Mouse (Mus musculus): ENCODE data around the gene Gpatch8.

Gpatch8 gene

DNA sequence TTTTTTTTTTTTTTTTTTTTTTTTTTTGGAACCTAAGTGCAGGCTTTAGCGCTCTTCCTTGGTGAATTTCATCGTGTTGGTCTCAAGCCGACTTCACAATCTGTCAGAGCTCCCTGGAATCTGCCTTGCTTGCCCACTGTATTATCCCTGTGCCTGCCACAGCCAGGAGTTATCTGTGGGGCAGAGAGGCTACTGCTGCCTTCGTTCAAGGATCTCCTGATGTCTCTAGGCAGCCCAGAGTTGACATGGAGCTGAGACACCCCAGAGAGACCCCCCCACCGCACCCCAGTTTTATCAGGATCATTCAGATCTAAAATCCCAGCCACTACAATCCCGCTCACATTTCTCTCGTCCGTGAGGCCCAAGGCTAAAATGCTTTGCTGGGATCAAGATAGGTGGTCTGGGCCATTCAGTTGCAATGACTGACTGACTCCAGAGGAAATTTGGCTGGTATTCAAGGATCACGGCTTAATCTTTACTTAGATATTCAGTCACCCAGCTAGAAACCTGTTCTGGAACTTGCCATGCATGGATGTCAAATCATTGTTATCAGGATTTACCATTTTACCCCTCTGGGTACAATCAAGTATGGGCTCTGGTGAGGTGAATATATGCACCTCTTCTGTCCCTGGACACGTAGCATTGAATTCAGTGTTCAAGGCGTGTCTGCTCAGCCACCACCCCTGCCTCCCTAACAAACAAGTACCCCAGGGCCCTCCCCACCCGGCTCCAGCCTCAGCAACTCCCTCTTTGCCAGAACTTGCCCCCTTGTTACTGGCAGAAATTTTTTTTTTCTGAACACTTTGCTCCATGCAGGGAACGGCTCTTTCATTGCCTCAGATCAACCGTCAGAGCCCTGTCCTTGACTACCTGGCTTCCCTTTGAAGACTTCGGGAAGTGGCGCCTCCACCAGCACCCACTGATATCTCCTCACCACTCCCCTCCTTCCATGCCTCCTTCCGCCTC, 106.9 kb downstream of the Gpatch8 start:
- DNase-seq (ENCODE audit: low spot score in 2 of 2): no peak

DNA sequence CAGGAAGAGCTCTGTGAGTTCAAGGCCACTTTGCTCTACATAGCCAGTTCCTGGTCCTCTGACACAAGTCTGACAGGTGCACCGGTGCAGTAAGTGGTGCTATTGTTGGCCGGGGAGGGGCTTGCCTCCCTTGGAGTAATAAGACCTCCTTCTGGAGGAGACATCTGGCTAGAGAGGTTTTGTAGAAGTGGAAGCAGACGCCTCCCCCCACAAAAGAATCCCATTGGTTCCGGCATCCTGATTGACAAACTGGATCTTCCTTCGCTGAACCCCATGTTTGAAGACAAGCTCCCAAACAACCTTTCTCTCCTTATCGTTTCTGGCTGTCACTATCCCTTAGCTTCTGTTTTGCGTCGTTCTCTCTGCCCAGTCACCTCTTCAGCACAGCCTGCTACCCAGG, 107.9 kb downstream of the Gpatch8 start:
- no peak for DNase-seq (ENCODE audit: low spot score in 2 of 2)

DNA sequence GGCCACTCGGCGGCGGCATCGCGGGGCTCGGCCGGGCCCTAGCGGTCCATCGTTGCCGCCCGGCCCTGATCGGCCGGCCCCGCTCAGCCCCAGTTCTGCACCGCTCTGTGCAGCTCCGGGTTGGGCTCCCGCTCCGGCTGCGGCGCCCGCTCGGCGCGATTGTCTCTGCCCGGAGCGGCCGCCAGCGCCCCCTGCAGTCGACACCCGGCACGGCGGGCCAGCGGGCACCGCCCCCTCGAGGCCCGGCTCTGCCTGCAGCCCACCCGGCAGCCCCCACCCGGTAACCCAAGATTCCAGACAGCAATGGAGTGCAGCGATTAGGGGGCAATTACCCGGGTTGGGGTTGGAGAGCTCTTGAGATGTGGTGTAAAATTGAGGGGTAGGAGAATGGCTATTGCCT, 108.7 kb downstream of the Gpatch8 start, which contains the start of gene Fam171a2:
Gene Fam171a2 (minus strand): TSS at position 186 of the 400 bp plus-strand sequence.
- DNase-seq (ENCODE audit: low spot score in 2 of 2): peak; percentile 54 to 74

DNA sequence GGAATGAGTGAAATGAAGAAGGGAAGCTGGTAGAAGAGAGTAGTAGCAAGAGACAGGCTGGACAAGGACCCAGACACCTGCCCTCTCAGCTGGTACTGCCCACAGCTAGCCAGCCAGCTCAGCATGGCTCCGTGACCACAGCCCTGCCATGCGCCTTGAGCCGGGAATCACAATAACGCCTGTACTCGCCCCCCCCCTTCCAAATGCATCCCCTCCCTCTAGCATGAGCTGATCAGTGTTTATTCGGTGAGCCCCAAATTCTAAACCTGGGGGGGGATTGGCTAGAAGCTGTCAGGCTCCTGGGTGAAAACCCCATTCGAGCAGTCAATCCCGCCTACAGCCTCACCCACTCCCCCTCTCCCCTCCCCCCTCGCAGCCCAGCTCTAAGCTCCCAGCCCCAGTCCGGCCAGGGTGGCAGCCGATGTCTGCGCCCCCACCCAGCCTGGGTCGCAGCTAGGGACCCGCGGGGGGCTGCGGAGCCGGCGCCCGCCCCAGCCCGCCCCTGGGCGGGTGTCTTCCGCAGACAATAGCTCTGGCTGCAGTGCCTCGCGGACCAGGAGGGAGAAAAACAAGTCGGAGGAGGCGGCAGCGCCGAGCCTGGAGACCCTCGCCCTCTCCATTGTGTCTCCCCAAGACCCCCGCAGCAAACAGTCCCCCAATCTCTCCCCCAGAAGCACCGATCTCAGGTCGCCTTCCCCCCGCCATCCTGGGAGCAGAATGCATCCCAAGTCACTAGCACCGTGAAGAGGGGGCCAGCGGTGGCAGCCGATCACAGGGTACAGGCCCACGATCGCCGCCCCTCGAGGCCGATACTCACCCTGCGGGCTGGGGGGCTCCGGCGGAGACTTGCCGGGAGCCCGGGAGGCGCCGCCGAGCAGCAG, 109.4 kb downstream of the Gpatch8 start:
- peak in 1 of 2 experiments; percentile 23 for DNase-seq (ENCODE audit: low spot score in 2 of 2)

DNA sequence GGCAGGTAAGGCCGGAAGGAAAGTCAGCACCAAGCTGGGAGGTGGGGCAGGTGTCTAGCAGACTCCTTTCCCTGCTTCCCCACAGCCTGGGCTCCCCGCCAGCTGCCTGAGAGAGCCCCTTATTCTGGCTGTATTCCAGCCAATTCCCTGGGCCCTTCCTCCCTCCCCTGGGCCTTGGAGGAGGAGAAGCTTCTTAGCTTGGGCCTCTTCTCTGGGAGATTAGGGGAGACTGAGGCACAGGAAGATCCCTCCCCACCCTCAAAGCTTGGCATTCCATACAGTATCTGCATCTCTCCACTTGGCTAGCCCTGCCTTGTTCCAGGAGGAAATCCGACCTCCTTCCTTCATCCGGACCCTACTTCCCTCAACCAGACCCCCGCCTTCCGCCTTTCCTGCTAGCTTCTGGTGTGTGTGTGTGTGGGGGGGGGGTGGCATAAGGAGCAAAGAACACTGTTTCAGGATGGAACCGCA, 110.3 kb downstream of the Gpatch8 start:
- no peak for DNase-seq (ENCODE audit: low spot score in 2 of 2)

DNA sequence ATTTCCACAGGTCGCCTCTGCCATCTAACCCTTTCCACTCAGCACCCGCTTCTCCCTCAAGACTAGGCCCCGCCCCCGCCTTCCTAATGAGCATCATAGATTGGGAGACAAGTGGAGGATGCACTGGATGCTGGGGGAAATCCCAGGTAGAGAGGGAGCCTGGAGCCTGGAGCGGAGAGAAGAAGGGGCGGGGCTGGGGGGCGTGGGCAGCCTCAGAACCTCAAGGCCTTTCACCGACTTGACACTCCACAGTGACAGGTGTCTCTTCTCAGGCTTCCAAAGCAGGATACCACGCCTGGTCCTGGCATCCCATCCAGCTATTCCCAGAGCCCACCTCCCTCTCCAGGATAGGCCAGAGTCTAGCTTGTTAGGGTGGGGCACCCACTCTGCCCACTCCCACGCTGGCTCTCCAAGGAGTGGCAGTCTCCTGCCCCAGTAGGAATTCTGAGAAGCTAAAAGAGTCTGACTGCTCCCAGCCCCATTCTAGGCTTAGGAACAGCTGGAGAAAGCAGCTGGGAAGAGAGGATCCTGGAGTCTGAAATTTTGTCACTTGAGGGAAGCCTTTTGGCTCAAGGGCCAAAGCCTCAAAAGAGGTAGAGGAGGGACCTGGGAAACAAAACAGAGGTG, 110.8 kb downstream of the Gpatch8 start:
- DNase-seq (ENCODE audit: low spot score in 2 of 2): no peak

DNA sequence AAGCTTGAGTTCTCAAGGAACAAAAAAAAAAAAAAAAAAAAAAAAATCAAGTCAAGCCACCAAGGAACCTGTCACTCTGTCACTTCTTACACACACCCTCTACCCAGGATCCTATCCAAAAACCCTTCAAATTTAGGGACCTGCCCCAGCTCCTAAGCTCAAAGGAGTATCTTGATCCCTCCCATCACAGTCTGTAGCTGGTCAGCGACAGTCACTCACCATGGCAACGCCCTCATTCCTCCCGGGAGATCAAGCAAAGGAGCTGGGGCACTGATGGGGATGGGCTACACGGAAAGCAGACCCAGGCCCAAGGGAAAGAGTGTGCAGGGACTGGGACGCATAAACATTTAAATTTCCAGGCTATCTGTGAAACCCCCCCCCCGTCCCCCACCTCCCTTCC, 111.4 kb downstream of the Gpatch8 start:
- no peak for DNase-seq (ENCODE audit: low spot score in 2 of 2)

DNA sequence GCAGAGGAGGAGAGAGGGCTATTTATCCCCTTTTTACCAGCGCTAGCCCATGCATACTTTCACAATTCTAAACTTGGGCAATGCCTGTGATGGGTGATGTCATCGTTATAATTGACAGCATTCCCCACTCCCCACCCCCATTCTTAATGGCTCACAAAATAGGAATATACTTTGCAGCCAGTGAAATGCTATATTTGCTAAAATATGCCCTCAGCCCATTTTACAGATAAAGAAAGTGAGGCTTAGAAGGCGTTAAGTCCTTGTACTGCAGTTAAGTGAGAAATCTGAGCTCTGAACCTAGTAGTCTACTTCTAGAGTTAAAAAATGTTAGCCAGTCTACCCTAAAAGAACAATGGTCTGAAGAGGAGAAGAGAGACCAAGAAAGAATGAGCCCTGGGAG, 111.9 kb downstream of the Gpatch8 start:
- no peak for DNase-seq (ENCODE audit: low spot score in 2 of 2)

DNA sequence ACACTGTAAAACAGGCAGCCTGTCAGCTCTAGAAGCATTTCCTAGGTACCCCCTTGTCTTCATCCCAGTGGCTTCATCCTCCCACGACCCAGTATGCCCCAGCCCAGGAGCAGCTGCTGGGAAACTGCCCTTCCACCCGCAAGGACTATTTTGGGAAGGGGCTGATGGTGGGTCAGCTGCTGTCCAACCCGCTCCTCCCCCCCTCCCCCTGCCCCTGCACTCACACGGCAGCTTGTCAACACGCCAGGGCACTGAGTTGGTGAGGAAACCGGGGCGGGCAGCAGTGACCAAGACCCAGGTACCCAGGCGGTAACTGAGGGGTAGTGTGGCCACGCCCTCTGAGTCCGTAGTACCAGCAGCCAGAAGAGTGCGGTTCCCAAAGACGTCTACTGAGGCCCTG, 112.5 kb downstream of the Gpatch8 start:
- no peak for DNase-seq (ENCODE audit: low spot score in 2 of 2)

DNA sequence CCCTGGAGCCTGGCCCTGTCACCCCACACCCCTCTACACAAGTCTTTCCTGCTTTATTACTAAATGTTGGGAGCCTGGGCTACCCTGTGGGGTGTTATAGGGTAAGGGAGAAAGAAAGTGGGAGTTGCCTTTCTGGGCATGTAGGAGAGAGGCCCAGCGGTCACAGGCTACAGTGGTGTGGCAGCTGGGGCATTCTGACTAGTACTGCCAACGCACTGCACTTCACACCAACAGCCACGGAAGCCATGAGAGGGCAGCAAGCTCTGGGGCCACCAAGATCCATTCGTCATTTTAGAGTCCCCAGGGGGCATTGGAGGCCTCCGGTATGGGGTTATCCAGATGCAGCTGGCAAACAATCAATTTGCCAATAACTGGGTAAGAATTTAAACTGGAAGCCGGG, 114.1 kb downstream of the Gpatch8 start:
- no peak for DNase-seq (ENCODE audit: low spot score in 2 of 2)

DNA sequence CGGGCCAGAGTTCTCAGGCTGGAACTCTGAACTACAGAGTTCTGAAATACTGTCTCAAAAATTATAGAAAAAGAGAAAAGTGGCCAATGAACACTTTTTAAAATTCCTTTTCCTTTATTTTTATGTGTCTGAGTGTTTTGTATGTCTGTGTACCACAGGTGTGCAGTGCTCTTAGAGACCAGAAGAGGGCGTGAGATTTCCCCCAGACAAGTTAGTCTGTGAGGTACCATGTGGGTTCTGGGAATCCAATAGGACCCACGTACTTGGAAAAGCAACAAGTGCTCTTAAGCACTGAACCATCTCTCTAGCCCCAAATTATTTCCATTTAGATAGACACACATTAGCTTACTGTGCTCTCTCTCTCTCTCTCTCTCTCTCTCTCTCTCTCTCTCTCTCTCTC, 114.8 kb downstream of the Gpatch8 start:
- DNase-seq (ENCODE audit: low spot score in 2 of 2): no peak

DNA sequence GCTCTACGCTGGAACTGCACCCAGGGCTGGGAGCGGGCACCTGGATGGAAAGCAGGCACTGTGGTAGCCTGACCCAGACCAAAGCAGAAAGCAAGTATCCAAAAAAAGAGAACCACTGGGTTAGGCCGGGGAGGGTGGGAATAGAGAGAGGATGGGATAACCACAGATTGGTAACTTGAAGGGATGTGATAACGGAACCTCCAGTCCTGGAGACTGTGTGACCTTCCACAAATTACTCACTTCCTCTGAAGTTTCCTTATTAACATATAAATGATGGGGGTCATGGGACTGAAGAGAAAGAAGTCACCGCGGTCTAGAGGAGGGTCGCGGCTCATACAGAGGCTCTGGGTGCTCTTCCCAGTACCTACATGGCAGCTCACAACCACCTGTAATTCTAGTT, 115.9 kb downstream of the Gpatch8 start:
- DNase-seq (ENCODE audit: low spot score in 2 of 2): no peak

DNA sequence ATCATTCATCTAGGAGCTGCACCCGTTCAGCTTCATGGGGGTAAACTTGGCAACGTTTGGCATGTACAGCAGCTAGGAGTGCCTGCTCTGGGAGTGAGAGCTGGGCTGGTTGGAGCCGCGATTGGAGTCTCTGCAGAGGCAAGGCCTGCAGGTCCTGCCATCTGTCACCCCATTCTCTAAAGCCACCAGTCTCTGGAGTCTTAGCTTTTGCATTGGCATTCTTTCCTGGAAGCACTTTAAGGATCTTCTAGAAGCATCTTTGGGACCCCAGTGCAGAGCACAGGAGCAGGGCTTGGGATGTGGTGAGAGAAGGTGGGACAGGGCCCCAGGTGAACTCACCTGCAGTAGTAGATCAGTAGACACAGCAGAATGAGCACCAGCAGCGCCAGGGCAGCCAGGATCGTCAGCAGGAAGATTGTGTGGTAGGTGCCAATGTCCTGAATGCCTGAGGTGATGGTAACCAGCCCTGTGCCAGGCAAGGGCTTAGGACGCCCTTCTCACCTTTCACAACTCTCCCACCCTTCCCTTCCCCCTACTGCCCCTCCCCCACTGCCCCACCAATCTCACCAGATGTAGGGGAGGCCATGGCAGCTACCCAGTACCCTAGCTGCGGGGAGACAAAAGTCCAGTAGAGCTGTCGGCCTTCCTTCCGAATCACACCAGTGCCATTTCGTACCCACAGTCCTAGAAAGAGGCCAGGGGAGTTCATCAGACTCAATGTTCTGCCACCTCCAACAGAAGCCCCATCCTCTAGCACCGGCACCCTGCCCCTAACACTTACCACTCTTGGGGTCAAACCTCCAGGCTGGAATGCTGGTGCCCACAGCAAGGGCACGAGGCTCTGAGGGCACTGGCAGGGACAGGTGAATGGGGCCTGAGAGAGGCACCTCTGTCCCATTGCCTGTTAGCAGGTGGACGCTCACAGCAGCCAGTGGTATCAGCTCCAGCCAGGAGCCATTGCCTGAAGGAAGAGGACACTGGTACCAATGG, 116.8 kb downstream of the Gpatch8 start:
- no peak for DNase-seq (ENCODE audit: low spot score in 2 of 2)

DNA sequence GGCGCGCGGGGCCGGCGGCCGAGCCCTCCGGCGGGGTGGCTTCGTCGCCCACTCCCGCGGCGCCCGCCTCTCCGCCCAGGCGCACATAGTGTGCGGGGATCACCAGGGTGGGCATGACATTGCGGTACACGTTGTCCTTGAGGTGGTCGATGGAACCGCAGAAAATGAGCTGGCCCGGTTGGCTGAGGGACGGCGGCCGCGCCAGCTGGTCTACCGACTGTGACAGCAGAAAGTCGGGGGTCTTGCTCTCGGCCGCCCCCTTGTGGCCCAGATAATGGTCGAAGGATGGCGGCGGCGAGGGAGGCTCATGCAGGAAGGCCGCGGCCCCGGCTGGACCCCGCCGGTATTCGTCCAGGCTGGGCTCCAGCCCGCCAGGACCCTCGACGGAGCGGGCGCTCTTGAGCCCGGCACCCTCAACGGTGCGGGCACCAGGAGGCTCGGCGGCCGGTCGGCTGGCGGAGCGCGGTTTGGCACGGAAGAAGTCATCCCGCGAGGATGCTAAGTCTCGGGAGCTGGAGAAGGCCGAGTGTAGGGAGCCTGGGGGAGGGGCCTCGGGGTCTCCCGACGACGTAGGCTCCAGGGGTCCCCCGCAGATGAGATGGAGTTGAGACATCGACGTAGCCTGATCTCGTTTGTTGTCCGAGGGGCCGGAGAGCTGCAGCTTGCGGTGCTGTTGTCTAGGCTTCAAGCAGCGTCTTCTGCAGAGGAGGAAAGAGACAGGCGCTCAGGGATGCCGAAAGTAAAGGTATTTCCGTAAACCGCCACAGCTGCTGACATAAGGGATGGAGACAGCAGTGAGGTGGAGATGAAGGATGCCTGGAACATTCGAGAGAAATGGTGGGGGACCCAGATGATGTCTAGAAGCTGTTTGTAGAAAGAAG, 117.7 kb downstream of the Gpatch8 start:
- DNase-seq (ENCODE audit: low spot score in 2 of 2): peak; percentile 60 to 83

DNA sequence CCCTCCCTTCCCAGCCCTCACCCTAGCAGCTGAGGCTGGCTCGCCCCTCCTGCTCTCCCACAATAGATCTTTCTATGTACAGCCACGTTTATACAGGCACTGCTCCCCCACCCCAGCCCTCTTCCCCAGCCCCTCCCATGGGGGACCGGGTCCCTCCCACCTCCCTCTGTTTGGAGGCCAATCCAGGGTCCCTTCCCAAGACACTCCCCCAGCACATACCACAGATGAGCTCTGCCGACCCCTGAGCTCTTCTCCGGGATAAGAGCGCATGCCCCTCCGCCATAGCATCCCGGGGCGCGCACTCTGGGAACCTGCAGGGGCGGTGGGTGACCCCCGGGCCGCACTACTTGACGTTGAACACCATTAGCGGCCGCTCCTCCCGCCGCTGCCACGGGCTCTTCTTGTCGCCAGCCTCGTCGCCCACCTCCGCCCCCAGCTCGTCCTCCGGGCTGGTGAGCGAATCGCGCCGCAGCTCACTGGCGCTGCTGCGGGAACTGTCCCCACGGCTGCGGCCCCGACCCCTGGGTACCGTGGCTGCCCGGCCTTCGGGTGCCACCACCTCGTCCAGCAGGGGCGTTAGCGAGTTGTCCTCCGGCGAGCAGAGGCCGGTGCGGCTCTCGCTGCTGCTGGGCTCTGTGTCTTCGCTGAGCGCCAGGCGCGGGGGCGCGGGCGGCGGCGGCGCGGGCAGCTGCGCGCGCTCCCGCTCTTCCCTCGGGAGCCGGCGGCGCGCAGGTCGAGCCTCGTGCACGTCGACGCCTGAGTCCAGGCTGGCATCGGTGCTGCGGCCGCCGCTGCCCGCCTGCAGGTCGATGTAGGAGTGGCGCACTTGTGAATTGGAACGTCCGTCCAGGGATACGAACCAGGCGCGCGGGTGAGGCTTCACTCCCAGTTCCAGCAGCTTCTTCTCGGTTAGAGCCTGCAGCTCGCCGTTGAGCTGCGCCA, 118.8 kb downstream of the Gpatch8 start:
- DNase-seq (ENCODE audit: low spot score in 2 of 2): peak in 1 of 2 experiments; percentile 57

DNA sequence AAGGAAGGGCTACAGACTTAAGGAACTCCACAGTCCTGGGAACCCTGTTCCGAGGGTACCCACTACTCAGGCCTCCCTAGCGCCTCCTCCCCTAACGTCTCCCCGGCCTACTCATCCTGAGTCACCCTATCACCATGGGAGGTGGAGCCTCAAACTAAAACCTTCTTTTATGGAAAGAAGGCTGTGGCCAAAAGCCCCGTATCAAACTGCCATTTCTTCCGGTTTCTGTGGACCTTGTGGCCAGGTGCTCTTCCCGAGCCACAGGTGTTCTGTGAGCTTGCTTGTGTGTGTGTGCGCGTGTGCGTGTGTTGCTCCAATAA, 119.8 kb downstream of the Gpatch8 start:
- no peak for DNase-seq (ENCODE audit: low spot score in 2 of 2)

DNA sequence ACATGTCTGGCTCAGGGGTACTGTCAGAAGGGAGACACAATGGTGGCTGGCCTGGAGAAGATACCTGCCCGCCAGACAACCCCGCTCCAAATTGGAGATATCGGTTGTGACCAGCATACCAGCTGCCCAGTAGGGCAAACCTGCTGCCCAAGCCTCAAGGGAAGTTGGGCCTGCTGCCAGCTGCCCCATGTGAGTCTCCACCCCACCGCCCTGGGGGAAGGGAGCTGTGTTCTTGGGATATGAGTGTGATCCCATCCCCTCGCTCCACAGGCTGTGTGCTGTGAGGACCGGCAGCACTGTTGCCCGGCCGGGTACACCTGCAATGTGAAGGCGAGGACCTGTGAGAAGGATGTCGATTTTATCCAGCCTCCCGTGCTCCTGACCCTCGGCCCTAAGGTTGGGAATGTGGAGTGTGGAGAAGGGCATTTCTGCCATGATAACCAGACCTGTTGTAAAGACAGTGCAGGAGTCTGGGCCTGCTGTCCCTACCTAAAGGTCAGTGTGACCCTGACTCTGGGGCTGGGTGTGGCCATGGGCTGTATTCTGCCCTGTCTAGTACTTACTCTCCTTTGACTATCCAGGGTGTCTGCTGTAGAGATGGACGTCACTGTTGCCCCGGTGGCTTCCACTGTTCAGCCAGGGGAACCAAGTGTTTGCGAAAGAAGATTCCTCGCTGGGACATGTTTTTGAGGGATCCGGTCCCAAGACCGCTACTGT, 120.3 kb downstream of the Gpatch8 start:
- DNase-seq (ENCODE audit: low spot score in 2 of 2): no peak

All from spleen, postnatal 10 days (tissue).